Mouse (Mus musculus) liver (tissue): ENCODE results near the gene Bcl2l11.
"Not testable (repeated sequence)": the region's sequence is repeated elsewhere in the genome, so short reads cannot be mapped to it uniquely, and the experiment has no call there.

Experiments
- DNase-seq: peaks from one replicate; pipeline ENCODE4 v3.0.0-alpha.2; 2020; ENCODE audit warnings: mixed read lengths

The Bcl2l11 gene

DNA sequence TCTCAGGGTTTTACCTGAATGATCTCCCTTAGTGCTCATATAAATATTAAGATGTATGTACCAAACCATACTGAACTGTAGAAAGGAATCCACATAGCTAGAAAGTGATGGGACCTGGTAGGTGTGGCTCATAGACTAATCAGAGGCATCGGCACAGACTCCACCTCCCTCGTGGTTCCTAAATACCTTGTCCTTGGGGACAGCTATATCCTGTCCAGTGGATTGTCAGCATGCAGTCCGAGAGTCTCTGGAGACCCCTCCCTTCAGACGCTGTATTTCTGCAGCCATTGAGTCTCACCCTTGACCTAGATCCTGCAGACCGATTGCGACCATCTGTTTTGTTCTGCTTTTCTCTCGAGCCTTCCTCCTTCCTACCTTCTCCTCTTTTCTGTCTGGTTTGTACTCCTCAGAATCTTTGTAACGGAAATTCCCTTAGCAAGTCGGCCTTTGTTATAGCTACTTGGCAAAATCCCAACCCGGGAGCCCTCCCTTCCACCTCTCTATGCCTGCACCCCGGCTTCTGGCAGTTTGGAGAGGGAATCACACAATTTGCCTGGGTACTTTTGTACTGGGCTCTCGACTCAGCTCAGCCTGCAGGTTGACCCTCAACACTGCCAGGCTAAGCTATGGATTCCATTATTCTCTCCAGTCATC, 50.7 kb downstream of the Bcl2l11 start:
- DNase-seq: no peak

DNA sequence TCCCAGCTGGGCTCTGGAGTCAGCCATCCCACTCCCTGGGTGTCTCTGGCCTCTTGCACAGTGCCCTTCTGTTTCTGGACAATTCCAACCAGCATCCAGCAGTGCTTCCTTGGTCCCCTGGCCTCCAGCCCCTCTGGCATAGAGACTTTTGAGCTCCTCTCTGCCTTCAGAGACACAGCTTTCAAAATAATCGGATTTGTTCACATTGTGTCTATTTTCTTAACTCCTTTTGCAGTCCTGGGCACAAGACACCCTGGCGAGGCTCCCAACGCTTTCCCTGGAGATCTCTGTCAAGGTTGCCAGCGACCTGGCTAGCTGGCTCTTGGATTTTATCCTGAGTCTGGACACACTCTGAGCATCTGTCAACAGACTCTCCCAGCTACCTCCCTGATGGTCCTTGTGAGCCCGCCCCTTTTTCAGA, 51.4 kb downstream of the Bcl2l11 start:
- no peak for DNase-seq

DNA sequence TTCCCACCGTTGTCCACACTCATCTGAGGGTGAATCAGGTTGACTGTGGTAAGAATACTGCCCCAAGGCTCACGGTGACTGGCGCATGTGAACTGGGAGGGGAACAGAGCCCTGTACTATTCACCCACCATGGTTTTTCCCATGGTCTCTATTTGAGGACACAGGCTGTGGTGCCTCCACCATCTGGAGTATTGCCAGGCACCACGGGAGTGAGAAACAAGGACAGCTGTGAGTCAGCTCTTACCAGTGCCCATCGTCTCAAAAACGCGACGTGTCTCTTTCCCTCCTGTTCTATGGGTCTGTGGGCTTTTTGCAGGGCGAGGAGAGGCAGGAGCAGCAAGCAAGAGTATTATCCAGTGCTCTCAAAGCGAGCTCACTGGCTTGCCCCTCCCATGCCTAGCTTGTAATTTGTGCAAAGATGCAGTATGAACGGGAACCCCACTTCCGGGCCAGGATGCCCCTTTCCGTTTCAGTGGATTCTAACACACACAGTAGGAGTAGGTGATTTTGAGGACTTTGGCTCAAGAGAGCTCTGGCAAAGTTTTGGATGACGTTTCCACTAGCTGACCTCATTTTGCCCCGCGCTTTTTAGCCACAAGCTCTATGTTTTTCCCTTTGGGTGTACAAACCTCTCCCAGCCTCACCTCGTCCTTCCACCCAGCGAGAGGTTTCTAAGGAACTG, 53.4 kb downstream of the Bcl2l11 start:
- DNase-seq: no peak

DNA sequence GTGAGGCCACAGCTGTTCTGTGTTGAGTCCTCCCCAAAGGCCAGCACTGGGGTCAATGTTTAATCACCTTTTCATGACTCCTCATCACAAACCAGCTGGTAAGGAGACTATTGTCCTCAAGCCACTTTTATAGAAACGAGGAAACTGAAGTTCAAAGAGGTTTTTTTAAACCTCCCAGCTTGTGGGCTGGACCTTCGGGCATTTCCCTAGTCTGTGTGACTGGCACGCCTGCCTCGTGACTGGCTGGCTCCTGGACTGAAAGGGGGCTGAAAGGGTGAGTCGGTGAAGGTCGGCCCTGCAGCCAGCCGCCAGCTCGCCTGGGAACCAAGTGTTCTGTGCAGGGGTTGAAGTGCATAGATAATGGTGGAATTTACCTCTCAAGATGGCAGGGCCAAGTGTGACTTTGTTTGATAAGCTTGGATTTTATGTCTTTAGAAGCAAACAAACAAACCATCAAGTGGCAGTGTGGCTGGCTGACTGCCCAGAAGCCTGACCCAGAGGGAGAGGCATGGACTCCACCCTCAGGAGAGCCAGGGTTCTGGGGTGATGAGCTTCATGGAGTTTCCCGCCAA, 54.1 kb downstream of the Bcl2l11 start:
- DNase-seq: peak; percentile 46

DNA sequence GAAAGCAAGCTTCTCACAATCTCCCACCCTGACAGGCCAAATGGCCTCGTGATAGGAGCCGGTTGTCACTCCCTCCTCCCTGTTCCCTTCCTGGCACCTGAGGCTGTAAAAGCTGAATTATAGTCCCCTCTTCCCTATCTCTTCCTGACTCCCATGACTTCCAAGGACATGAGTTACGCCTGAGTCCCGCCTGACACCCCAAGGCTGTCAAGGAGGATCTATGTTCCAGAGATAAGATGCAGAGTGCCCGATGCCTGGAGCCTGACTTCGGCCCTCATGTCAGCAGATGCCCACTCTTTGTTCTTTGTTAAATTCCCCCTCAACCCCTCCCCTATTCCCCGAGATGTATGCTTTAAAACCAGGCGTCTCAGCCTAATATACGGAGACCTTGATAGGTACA, 56.3 kb downstream of the Bcl2l11 start:
- not testable (repeated sequence) for DNase-seq

DNA sequence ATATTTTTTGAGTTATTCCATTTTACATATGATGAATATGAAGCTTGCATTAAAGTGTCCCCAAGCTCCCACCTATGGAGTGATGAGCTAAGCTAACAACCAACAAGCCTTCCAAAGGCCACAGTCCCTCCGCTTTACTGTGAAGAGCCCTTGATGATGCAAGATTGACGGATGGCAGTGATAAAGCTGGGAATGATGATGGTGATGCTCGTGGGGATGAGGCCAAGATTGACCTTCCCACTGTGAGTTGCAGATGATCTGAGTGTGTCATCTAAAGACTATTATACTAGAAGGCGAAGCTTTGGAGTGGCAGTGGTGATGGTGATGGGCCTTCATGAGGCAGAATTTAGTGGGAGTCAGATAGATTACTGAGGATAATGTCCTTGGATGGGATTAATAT, 56.9 kb downstream of the Bcl2l11 start:
- no peak for DNase-seq

DNA sequence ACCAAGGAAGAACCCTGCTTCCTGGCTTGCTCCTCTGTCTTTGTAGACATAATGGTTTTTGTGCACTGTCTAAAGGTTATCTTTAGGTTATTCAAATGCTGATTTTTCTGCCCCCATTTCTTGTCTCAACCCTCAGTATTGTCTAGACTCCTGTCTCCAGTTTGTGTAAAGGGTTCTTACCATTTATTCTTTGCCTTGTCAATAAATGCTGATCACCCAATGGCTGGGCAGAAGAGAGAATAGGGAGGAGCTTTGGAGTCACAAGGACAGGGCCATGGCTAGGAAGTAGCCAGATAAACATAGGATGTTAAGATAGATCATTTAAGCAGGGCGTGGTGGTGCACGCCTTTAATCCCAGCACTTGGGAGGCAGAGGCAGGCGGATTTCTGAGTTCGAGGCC, 57.9 kb downstream of the Bcl2l11 start:
- no peak for DNase-seq

DNA sequence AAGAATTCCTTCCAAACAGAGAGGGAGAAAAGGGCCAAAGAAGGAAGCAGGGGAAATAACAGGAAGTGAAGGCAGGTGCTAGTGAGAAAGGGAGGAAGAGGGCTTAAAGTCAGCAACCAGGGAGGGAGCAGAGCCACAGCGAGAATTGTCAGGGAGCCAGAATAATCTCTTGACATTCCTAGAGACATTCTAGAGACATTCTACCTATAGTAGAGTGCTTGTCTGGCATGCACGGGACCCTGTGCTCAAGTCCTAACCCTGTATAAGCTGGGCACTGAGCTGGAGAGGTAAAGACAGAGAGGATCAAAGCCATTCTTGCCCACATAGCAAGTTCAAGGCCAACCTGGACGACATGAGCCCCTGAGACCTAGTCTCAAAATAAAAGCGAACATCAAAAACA, 60.1 kb downstream of the Bcl2l11 start:
- DNase-seq: no peak

DNA sequence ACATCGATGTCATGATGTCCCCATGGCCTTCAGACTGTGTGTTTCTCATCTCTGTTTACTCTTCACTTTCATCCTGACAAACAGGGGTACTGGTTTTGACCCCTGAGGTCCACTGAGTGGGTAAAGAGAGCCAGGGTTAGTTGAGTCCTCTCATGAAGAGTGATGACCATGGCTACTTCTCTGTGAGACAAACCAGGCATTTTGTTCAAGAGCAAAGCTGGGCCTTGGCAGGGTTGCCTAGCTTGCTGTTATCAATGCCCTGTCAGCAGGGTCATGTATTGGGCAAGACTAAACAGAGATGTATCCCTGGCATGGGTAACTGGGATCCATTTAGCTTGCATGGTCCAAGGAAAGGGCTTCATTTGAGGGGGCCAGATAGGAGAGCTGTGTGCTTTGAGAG, 61.4 kb downstream of the Bcl2l11 start:
- no peak for DNase-seq

DNA sequence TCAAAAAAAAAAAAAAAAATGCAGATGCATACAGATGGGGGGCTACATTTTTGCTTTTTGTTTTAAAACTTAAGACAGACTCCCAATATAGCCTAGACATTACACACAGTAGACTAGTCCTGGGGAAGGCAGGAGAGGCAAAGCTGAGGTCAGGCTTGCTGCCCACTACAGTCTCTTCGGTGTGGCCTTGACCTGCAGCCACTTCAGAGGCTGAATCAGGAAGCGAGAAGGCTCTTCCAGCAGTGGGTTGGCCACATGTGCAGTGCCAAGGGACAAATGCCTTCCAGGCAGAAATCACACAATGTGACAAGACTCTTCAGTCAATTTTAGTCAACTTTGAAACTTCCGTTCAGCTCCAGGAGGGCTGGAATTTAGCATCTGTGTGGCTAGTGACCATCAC, 62.6 kb downstream of the Bcl2l11 start:
- no peak for DNase-seq

DNA sequence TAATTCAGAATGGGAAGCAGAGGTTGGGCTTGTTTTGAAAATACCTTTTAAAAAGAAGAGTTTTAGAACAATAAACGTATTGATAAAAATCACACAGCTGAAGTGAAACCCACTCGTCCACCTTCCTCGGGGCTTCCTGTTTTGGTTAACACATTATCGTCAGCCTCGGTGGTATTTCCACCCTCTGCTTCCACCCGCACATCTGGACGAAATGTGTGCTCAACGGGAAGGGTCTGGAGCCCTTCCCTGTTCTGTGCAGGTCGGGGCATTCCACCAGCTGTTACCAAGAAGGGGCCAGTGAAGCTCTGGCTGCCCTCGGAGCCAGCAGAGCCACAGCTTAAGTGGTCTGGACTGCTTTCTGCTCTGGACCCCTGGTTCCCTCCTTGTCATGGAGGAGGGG, 63.9 kb downstream of the Bcl2l11 start:
- no peak for DNase-seq

DNA sequence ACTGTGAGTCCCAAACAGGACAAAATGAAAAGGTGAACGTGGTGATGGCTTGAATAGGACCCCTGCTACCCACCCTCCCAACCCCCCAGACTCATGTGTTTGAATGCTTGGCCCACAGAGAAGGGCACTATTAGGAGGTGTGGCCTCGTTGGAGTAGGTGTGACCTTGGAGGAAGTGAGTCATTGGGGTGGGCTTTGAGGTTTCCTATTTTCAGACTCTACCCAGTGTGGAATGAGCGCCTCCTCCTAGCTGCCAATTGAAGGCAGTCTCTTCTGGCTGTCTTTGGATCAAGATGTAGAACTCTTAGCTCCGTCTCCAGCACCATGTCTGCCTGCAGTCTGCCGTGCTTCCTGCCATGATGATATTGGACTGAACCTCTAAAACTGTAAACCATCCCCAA, 64.4 kb downstream of the Bcl2l11 start:
- DNase-seq: no peak

DNA sequence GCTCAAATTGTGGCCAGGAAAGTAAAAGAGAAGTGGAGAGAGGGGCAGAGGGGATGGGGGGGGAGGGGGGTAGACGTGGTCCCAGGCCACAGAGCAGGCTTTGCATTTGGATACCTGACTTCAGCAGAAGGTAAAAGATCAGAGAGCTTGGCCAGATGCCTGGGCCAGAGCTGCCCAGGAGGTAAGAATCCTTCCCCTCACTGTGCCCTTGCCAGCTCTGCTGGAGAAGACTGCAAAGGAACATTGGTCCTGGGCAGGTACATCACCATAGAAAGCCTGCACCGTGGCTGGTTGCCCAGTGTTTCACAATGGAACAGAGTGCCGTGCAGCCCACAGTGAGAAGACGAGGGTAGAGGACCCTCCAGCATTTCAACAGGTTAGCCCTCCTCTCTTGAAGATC, 67.6 kb downstream of the Bcl2l11 start:
- DNase-seq: no peak

DNA sequence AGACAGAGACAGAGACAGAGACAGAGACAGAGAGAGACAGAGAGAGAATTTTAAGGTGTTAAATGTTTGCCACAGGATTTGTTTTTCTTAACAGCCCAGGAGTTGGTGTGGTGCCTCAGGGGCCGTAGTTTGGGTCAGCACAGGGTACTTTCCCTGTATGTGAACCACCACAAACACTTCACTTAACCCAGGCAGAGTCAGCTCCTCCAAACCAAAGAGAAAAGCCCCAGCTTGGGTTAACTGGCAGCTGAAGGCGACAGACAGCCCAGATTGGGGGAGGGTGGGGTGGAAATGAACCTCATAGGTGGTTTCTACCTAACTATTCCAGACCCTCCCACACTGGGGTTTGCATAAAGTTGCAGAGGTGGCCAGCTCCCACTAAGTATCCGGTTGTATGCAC, 71.5 kb downstream of the Bcl2l11 start:
- DNase-seq: no peak

DNA sequence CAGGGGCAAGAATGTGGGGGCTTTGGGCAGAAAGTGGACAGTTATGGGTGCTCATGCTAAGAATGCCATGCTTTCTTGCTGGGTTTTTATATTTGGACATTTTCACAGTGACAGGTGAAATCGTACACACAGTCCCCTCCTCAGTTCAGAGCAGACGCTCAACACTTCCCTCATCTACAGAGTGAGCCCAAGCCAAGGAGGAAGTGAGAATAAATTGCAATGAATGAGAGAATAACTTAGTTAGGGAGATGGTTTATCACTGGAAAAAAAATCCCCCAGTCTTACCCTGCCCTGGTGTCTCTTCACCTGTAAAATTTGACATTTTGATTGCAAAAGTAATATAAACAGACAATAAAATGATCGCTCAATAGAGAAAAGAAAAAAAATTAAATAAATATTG, 77.3 kb downstream of the Bcl2l11 start:
- DNase-seq: no peak

DNA sequence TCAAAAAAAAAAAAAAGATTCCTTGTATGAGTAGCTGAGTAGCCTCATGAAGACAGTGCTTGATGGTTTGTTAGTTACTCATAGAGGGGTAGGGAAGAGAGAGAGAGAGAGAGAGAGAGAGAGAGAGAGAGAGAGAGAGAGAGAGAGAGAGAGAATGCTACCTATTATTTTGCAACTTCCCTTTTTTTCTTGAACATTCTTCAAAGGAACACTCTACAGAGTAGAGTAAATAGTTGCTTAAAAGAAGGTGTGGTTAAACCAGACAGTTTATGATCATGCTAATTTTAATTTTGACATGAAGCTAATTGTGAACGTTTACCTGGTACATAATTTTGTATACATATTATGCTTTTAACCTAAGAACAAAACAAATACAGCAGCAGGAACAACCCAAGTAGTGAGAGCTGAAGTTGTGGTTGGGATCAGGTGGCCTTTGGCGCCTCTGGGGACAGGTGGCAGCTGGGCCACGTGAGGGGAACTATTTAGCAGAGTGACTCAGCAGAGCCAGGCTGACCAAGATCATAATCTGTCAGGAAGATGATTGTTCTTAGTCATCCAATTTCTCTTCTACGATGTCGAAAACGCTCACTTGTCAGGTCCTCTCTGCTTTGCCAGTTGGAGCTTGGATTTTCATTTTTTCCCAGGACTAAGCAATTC, 78.0 kb downstream of the Bcl2l11 start:
- DNase-seq: peak; percentile 18

DNA sequence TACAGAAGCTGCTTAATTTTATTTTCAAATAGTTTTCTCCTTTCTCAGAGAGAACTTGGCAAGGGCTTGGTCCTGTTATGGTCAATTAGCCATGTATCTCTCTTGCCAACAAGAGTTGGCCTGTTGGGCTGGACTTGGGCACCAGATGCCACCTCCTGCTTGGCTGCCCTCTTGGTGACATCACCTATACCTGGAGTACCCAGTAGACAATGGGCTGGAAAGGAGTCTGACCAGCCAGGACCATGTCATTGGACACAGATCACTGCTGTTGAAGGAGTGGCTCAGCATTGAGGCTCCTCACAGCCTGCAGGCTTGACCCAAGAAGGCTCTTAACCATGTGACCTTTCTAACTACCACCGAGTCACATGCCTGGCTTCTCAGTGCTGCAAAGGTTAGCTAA, 82.7 kb downstream of the Bcl2l11 start:
- no peak for DNase-seq

DNA sequence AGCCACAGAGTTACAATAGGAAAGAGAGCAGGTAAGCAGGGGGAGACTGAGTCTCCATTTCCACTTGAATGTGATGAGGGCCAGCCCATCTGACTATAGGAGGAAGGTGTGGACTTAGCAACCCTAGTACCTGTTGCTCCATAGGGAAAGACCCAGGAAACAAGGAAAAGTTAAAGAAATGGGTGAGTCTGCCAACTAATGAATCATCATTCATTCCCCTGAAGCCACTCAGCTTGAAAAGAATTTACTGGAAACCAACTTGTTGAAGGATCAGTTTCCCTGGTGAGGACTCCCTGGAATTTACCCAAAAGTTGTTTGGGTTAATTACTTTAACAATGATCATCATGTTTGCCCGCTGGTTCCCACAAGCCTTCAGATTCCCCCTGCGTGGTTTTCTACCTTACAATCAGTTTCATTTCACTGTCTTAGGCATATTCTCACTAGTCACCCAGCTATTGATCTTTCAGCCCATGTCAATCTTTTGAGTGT, 84.0 kb downstream of the Bcl2l11 start:
- DNase-seq: no peak

DNA sequence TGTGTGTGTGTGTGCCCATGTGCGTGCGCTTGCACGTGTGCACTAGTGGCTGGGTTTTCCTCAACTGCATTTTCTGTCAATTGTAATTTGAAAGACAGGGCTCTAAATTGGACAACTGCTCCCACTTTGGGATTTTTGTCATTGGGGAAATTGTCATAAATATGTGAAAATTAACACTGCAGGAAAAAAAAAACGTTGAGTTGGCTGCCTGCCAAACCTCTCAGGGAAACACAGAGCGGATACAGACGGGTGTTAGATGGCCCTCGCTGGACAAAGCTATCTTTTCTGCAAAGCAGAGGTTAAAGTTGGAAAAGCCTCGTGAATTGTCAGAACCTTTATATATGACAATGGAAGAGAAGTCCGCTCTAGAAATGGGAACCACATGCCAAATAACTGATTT, 84.5 kb downstream of the Bcl2l11 start:
- DNase-seq: no peak

DNA sequence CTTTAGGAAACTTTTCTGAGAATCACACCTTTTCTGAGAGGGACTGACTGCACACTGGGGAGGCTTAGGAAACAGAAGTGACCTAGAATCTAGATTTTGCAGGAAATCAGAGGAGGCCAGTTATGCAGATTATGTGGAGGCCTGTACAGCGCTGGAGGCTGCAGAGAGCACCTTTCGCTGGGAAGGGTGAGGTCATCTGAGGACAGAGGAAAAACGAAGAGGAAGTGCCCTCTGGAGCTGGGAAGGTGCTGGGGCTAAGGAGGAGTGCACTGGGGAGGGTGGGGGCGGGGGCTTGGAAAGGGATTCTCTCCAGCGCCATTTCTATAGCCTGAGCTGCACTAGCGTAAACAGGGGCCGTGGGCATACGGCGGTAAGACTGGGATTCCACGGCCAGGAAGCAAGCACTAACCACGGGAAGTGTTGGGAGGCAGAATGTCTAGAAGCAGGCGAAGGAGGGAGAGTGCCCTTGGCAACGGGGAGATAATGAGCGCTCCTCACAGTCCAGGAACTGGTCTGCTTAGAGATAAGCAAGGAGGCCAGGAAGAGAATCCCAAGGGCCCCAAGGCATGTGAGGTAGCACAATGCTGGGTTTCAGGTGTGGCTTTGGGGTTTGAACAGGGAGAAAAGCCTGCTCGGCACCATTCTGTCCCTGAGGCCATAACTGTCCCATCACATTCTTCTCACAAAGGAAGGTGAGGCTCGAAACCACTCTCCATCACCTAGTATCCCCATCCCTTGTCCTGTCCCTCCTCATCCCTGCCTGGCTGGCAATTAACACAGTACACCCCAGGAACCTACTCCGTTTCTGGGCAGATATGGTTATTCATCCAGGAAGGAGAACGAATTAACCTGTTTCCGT, 85.4 kb downstream of the Bcl2l11 start:
- DNase-seq: peak; percentile 17

DNA sequence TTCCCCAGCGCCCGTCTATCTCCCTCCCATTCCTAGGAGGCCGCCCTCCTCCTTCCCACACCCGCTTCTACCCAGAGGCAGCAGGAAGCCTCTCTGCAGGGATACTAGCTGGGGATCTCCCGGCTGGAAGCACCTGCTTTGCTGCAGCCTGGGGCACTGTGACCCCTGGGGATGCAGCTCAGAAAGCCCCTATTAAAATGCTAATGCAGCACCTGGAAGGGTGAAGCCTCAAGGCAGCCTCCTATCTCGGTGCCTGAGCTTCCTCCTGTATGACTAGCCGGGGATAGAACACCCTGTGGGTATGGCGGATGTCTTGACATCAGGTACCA, 86.0 kb downstream of the Bcl2l11 start:
- DNase-seq: peak; percentile 13
